Mouse (Mus musculus) hindbrain, postnatal 0 days (tissue): ENCODE data around the gene Idh3g. TPM values are rescaled to one million over a fixed set of nuclear protein-coding genes. Genes with fewer than 3 reads are reported as not detected.
A peak's percentile ranks its signal among the peaks of the same experiment; 100 is the strongest.

Source experiments
- ATAC-seq: fragments of 200-750 bp; cut with Nextera tagmentation; 2 replicates; pipeline ENCODE4 v1.8.0; 2017; ENCODE audit warnings: mild to moderate bottlenecking, moderate TSS enrichment, moderate library complexity
- DNase-seq: peaks from one replicate; pipeline ENCODE4 v3.0.0-alpha.2; 2015; ENCODE audit warnings: low spot score
- H3K27ac ChIP-seq: fragments of 300-500 bp; sonication (generic); 2 replicates; pipeline ENCODE4 v1.5.1; 2014; ENCODE audit warnings: mild to moderate bottlenecking
- H3K27me3 ChIP-seq: fragments of 300-500 bp; sonication (generic); 2 replicates; pipeline ENCODE4 v1.6.1; 2014; ENCODE audit warnings: low read length, mixed read lengths; ENCODE audit not compliant: insufficient read depth
- H3K36me3 ChIP-seq: fragments of 300-500 bp; sonication (generic); 2 replicates; pipeline ENCODE4 v1.6.1; 2014; ENCODE audit warnings: low read length, mixed read lengths; ENCODE audit not compliant: insufficient read depth
- H3K4me1 ChIP-seq: fragments of 300-500 bp; sonication (generic); 2 replicates; pipeline ENCODE4 v1.6.1; 2014; ENCODE audit warnings: antibody characterized with exemption, low read length, mixed read lengths; ENCODE audit not compliant: insufficient read depth
- H3K4me2 ChIP-seq: fragments of 300-500 bp; sonication (generic); 2 replicates; pipeline ENCODE4 v1.6.1; 2014; ENCODE audit warnings: low read depth, mild to moderate bottlenecking, low read length, moderate library complexity, mixed read lengths
- H3K4me3 ChIP-seq: fragments of 300-500 bp; sonication (generic); 2 replicates; pipeline ENCODE4 v1.5.1; 2014; ENCODE audit warnings: low read length
- H3K9ac ChIP-seq: fragments of 300-500 bp; sonication (generic); replicated peaks from 2 replicates; pipeline ENCODE4 v1.6.1; 2014; ENCODE audit warnings: mild to moderate bottlenecking, low read length, moderate library complexity, mixed read lengths
- H3K9me3 ChIP-seq: fragments of 300-500 bp; sonication (generic); 2 replicates; pipeline ENCODE4 v1.6.1; 2016; ENCODE audit warnings: low read length, mixed read lengths
- CTCF ChIP-seq: IDR thresholded peaks from 2 replicates; pipeline ENCODE4 v1.5.1; 2016; ENCODE audit warnings: antibody characterized with exemption, control low read depth, low read depth
- whole genome bisulfite sequencing: fragments of 180-500 bp; shearing (Covaris S2); extraction: QIAGEN DNeasy Blood & Tissue Kit; methylation state at CpG from one replicate; pipeline ENCODE4 v1.1.7; 2014; 5-methylcytosine and 5-hydroxymethylcytosine counted together
- polyA plus RNA-seq: library from polyadenylated mRNA; unstranded; fragments of >200 nt; fragmentation: Nextera tagmentation; extraction: Ambion mirVana; gene quantifications from 2 replicates; pipeline ENCODE4 v1.2.1, GENCODE M21; 2015
- total RNA-seq: library from RNA; depleted of rRNA; stranded (reverse); fragments of >200 nt; gene quantifications from 2 replicates; pipeline ENCODE4 v1.2.3, GENCODE M21; 2014; rRNA removed

Idh3g gene
- total and polyA plus RNA-seq, 2 experiments from 2014 or later: 244 to 257 TPM

GRCm38 (mm10) chrX:73738155-73738554 is 48.5 kb downstream of the Idh3g start:
- DNase-seq: no peak
- peak; percentile 34; the same call in 1 of the 2 replicates for TF ChIP-seq CTCF
- no peaks in the 10 kb centered on the region for H3K9me3 ChIP-seq
- no peaks in the 10 kb centered on the region for H3K27me3 ChIP-seq
- no peak overlapping the region for H3K4me3 ChIP-seq
- H3K36me3 ChIP-seq: no peaks in the 10 kb centered on the region
- no peaks in the 10 kb centered on the region for H3K4me1 ChIP-seq
- no peak overlapping the region for H3K4me2 ChIP-seq
- no peak overlapping the region for H3K27ac ChIP-seq
- no peak overlapping the region for H3K9ac ChIP-seq
- 50% methylated on average over 1 of the region's 1 CpGs for WGBS
- peak; percentile 35; the same call in 1 of the 2 replicates for ATAC-seq

GRCm38 (mm10) chrX:73730908-73731307 is 55.8 kb downstream of the Idh3g start:
- Histone ChIP-seq H3K4me1 (no peaks in the 10 kb centered on the region), H3K9me3 (no peaks in the 10 kb centered on the region), H3K27ac (no peak overlapping the region), H3K4me3 (no peak overlapping the region), H3K4me2 (no peak overlapping the region), H3K9ac (no peak overlapping the region), H3K36me3 (no peaks in the 10 kb centered on the region), H3K27me3 (no peaks in the 10 kb centered on the region)
- no peak for DNase-seq
- TF ChIP-seq CTCF: no peak
- no peak for ATAC-seq
- 63% methylated on average over 1 of the region's 1 CpGs for WGBS

Other genes with a start within 250 kb of the Idh3g start
- 2.3 and 3.3 TPM in 2 replicates for gene Dusp9, start 147.5 kb downstream of the Idh3g start, total RNA-seq
- gene Dusp9, start 147.5 kb downstream of the Idh3g start, polyA plus RNA-seq: 1.1 and 1.3 TPM in 2 replicates
- gene Pnck, start 126.8 kb downstream of the Idh3g start, total RNA-seq: 109 and 116 TPM in 2 replicates
- gene Pnck, start 126.8 kb downstream of the Idh3g start, polyA plus RNA-seq: 145 and 149 TPM in 2 replicates
- 60.6 and 61.1 TPM in 2 replicates for gene Slc6a8, start 113.7 kb downstream of the Idh3g start, total RNA-seq
- gene Slc6a8, start 113.7 kb downstream of the Idh3g start, polyA plus RNA-seq: 7.6 and 8.2 TPM in 2 replicates
- gene Bcap31, start 70.7 kb downstream of the Idh3g start, total RNA-seq: 50.1 and 50.6 TPM in 2 replicates
- gene Bcap31, start 70.7 kb downstream of the Idh3g start, polyA plus RNA-seq: 150 and 157 TPM in 2 replicates
- 16.6 and 18.0 TPM in 2 replicates for gene Abcd1, start 70.3 kb downstream of the Idh3g start, total RNA-seq
- gene Abcd1, start 70.3 kb downstream of the Idh3g start, polyA plus RNA-seq: 8.4 and 8.5 TPM in 2 replicates
- gene Plxnb3, start 29.8 kb downstream of the Idh3g start, total RNA-seq: 7.4 and 13.6 TPM in 2 replicates
- gene Plxnb3, start 29.8 kb downstream of the Idh3g start, polyA plus RNA-seq: 1.8 and 2.0 TPM in 2 replicates
- 1.8 and 2.1 TPM in 2 replicates for gene Srpk3, start 12.5 kb downstream of the Idh3g start, total RNA-seq
- gene Srpk3, start 12.5 kb downstream of the Idh3g start, polyA plus RNA-seq: 2.7 and 2.9 TPM in 2 replicates
- gene Ssr4, start 131 bp upstream of the Idh3g start, total RNA-seq: 89.0 and 144 TPM in 2 replicates
- 196 and 199 TPM in 2 replicates for gene Ssr4, start 131 bp upstream of the Idh3g start, polyA plus RNA-seq
- gene Pdzd4, start 38.1 kb upstream of the Idh3g start, total RNA-seq: 137 and 159 TPM in 2 replicates
- gene Pdzd4, start 38.1 kb upstream of the Idh3g start, polyA plus RNA-seq: 3.4 and 3.5 TPM in 2 replicates
- gene Avpr2, start 105.2 kb upstream of the Idh3g start, total RNA-seq: not detected in 2 replicates
- not detected in 2 replicates for gene Avpr2, start 105.2 kb upstream of the Idh3g start, polyA plus RNA-seq
- gene L1cam, start 109.2 kb upstream of the Idh3g start, total RNA-seq: 237 and 269 TPM in 2 replicates
- gene L1cam, start 109.2 kb upstream of the Idh3g start, polyA plus RNA-seq: 57.4 and 73.8 TPM in 2 replicates
- 7.0 and 7.1 TPM in 2 replicates for gene Arhgap4, start 135.0 kb upstream of the Idh3g start, total RNA-seq
- 1.6 and 1.7 TPM in 2 replicates for gene Arhgap4, start 135.0 kb upstream of the Idh3g start, polyA plus RNA-seq
- 70.7 and 79.2 TPM in 2 replicates for gene Naa10, start 135.0 kb upstream of the Idh3g start, total RNA-seq
- gene Naa10, start 135.0 kb upstream of the Idh3g start, polyA plus RNA-seq: 102 and 104 TPM in 2 replicates
- 5.5 and 6.3 TPM in 2 replicates for gene Renbp, start 144.0 kb upstream of the Idh3g start, total RNA-seq
- 15.2 and 16.5 TPM in 2 replicates for gene Renbp, start 144.0 kb upstream of the Idh3g start, polyA plus RNA-seq
- 114 and 133 TPM in 2 replicates for gene Hcfc1, start 179.5 kb upstream of the Idh3g start, total RNA-seq
- 27.3 and 34.9 TPM in 2 replicates for gene Hcfc1, start 179.5 kb upstream of the Idh3g start, polyA plus RNA-seq
- gene Irak1, start 237.0 kb upstream of the Idh3g start, total RNA-seq: 57.6 and 71.0 TPM in 2 replicates
- gene Irak1, start 237.0 kb upstream of the Idh3g start, polyA plus RNA-seq: 38.7 and 39.2 TPM in 2 replicates